ENCODE assay signal across 19 mouse cellular contexts in the genomic region with DNA sequence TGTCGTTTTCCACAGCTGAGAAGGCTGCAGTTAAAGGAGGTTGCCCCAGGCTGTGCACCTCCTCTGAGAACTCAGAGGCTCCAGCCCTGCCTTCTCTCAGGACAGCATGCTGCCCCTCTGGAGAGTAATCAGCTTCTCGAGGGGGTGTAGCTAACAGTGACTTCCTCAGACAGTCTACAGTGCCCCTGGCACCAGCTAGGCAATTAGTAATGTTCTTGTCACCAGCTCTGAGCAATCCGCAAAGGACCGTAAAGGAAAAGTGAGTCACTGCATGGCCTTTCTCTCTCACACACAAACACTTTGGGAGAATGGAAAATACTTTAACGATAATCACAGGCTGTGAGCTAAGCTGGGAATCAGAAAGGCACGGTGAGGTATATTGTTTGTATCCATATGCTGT.
DNase-seq lines count a peak whose midpoint lies in the region; ATAC-seq and TF ChIP-seq lines count a peak whose summit lies in the region.
"Had no signal": no experiment of that assay in that cellular context is flagged by ENCODE, and none has a peak within 500 bp of the region (broad histone marks: within the 10 kb centered on the region; RNA-seq: fewer than 3 reads in every experiment).

No protein-coding gene starts in this region.

- H3K4me2 ChIP-seq in forebrain, embryonic 14.5 days (ENCODE audit: low read length): no peak overlapping the region
- no peak overlapping the region for H3K4me2 ChIP-seq in forebrain, postnatal 0 days (ENCODE audit: low read depth)
- H3K4me2 ChIP-seq: forebrain, embryonic 12.5 days; heart, embryonic 13.5 days; hindbrain, embryonic 12.5 days; limb, embryonic 12.5 days; liver, embryonic 13.5 days; neural tube, embryonic 12.5 days had no signal

- no peak for TF ChIP-seq CTCF in forebrain, postnatal 0 days (IDR thresholded peaks at IDR 0.05; ENCODE audit: low read depth)

- H3K27me3 ChIP-seq in forebrain, embryonic 14.5 days (replicated peaks; ENCODE audit: control insufficient read depth, insufficient read depth, low read length): no peaks in the 10 kb centered on the region
- H3K27me3 ChIP-seq in forebrain, postnatal 0 days (ENCODE audit: insufficient read depth, low read length): no peaks in the 10 kb centered on the region
- no peaks in the 10 kb centered on the region for H3K27me3 ChIP-seq in limb, embryonic 10.5 days (ENCODE audit: low read depth, poor library complexity, severe bottlenecking)
- H3K27me3 ChIP-seq: forebrain, embryonic 12.5 days; heart, embryonic 13.5 days; hindbrain, embryonic 12.5 days; liver, embryonic 13.5 days; neural tube, embryonic 12.5 days had no signal

- WGBS in forebrain, embryonic 14.5 days: 25% methylated on average over 6 of the region's 6 CpGs
- 19% methylated on average over 6 of the region's 6 CpGs for WGBS in forebrain, postnatal 0 days
- WGBS in limb, embryonic 10.5 days: 25% methylated on average over 6 of the region's 6 CpGs

- no peak overlapping the region for H3K9ac ChIP-seq in forebrain, embryonic 14.5 days (ENCODE audit: low read length)
- H3K9ac ChIP-seq in forebrain, postnatal 0 days: no peak overlapping the region
- H3K9ac ChIP-seq: forebrain, embryonic 12.5 days; heart, embryonic 13.5 days; hindbrain, embryonic 12.5 days; limb, embryonic 12.5 days; liver, embryonic 13.5 days; neural tube, embryonic 12.5 days had no signal

- no peaks in the 10 kb centered on the region for H3K4me1 ChIP-seq in forebrain, embryonic 14.5 days (ENCODE audit: control insufficient read depth, insufficient read depth, low read length)
- H3K4me1 ChIP-seq in forebrain, postnatal 0 days (ENCODE audit: insufficient read depth): no peaks in the 10 kb centered on the region
- peaks cover 14% of the 10 kb centered on the region for H3K4me1 ChIP-seq in limb, embryonic 10.5 days
- H3K4me1 ChIP-seq: forebrain, embryonic 12.5 days; hindbrain, embryonic 12.5 days; liver, embryonic 13.5 days had no signal

- H3K9me3 ChIP-seq in forebrain, embryonic 14.5 days (replicated peaks; ENCODE audit: control insufficient read depth, low read length): no peaks in the 10 kb centered on the region
- H3K9me3 ChIP-seq in forebrain, postnatal 0 days (ENCODE audit: low read length): no peaks in the 10 kb centered on the region
- no peaks in the 10 kb centered on the region for H3K9me3 ChIP-seq in limb, embryonic 10.5 days (replicated peaks)
- H3K9me3 ChIP-seq: forebrain, embryonic 12.5 days; heart, embryonic 13.5 days; hindbrain, embryonic 12.5 days; limb, embryonic 12.5 days; liver, embryonic 13.5 days; neural tube, embryonic 12.5 days had no signal

- H3K27ac ChIP-seq in forebrain, embryonic 14.5 days (ENCODE audit: low read depth, low read length): no peak overlapping the region
- no peak overlapping the region for H3K27ac ChIP-seq in forebrain, postnatal 0 days (ENCODE audit: low read depth, low read length)
- no peak overlapping the region for H3K27ac ChIP-seq in limb, embryonic 10.5 days
- H3K27ac ChIP-seq: forebrain, embryonic 12.5 days; heart, embryonic 13.5 days; hindbrain, embryonic 12.5 days; limb, embryonic 12.5 days; liver, embryonic 13.5 days; neural tube, embryonic 12.5 days had no signal

- no peak for ATAC-seq in forebrain, embryonic 14.5 days
- ATAC-seq in forebrain, postnatal 0 days: no peak
- ATAC-seq: inflammation-experienced regulatory T-cells, adult 6 months had no signal

- H3K36me3 ChIP-seq in forebrain, embryonic 14.5 days (ENCODE audit: control insufficient read depth, insufficient read depth, low read length): no peaks in the 10 kb centered on the region
- H3K36me3 ChIP-seq in forebrain, postnatal 0 days (ENCODE audit: insufficient read depth): no peaks in the 10 kb centered on the region
- no peaks in the 10 kb centered on the region for H3K36me3 ChIP-seq in limb, embryonic 10.5 days
- H3K36me3 ChIP-seq: forebrain, embryonic 12.5 days; heart, embryonic 13.5 days; hindbrain, embryonic 12.5 days; limb, embryonic 12.5 days; liver, embryonic 13.5 days; neural tube, embryonic 12.5 days had no signal

- H3K4me3 ChIP-seq in forebrain, embryonic 14.5 days (ENCODE audit: low read depth, low read length): no peak overlapping the region
- no peak overlapping the region for H3K4me3 ChIP-seq in forebrain, postnatal 0 days (ENCODE audit: low read depth, low read length)
- no peak overlapping the region for H3K4me3 ChIP-seq in limb, embryonic 10.5 days
- H3K4me3 ChIP-seq: forebrain, embryonic 12.5 days; heart, embryonic 13.5 days; hindbrain, embryonic 12.5 days; limb, embryonic 12.5 days; liver, embryonic 13.5 days; neural tube, embryonic 12.5 days had no signal

- DNase-seq in forebrain, embryonic 14.5 days (ENCODE audit: low spot score): peak; percentile 36
- DNase-seq in forebrain, postnatal 0 days: no peak
- DNase-seq in kidney, postnatal 10 days: peak; percentile 7
- DNase-seq in kidney, adult 18-20 months: no peak
- peak; percentile 76 for DNase-seq in Muller cell, postnatal 12 days (ENCODE audit: inconsistent ontology term)
- peak; percentile 28 to 34 for DNase-seq in adrenal gland, postnatal 36 days
- DNase-seq in limb, embryonic 10.5 days (ENCODE audit: low spot score): no peak
- DNase-seq in cerebellum, postnatal 10 days: no peak
- DNase-seq: gastrocnemius, postnatal 25 days; layer of hippocampus, adult 9-11 months; liver, embryonic 13.5 days; right cerebral cortex, postnatal 14 days; thymus, postnatal 36 days had no signal

Comparison
In these comparisons a context has a peak if more than half of its experiments do, and no peak if none do; other contexts are left out.
1. DNase-seq: peak in forebrain, embryonic 14.5 days (single experiment), kidney, postnatal 10 days (single experiment), Muller cell, postnatal 12 days (single experiment) and adrenal gland, postnatal 36 days (2 of 2); none in forebrain, postnatal 0 days (single experiment), kidney, adult 18-20 months (single experiment), limb, embryonic 10.5 days (single experiment) and cerebellum, postnatal 10 days (0 of 2).